Mouse (Mus musculus) olfactory bulb, adult 2 months (tissue): ENCODE data around the gene Fbxo11. TPM values are rescaled to one million over a fixed set of nuclear protein-coding genes. Genes with fewer than 3 reads are reported as not detected.

Experiments
- H3K27ac ChIP-seq: fragments of 200-500 bp; 2 replicates; pipeline ENCODE4 v1.5.1; 2012; ENCODE audit warnings: low read depth, low read length; ENCODE audit not compliant: insufficient read depth
- H3K4me1 ChIP-seq: fragments of 200-500 bp; 2 replicates; pipeline ENCODE4 v1.6.1; 2012; ENCODE audit warnings: low read length; ENCODE audit not compliant: control insufficient read depth, insufficient read depth
- H3K4me3 ChIP-seq: fragments of 200-500 bp; 2 replicates; pipeline ENCODE4 v1.5.1; 2012; ENCODE audit warnings: mild to moderate bottlenecking, low read depth, low read length, moderate library complexity; ENCODE audit not compliant: insufficient read depth
- CTCF ChIP-seq: fragments of 200-500 bp; IDR thresholded peaks from 2 replicates; pipeline ENCODE4 v1.5.1; 2012; ENCODE audit warnings: low read depth, mild to moderate bottlenecking, low read length, moderate library complexity; ENCODE audit not compliant: insufficient read depth
- POLR2A ChIP-seq: fragments of 200-500 bp; IDR thresholded peaks from 2 replicates; pipeline ENCODE4 v1.6.1; 2012; ENCODE audit warnings: mild to moderate bottlenecking, low read depth, low read length, moderate library complexity; ENCODE audit not compliant: insufficient read depth
- WGBS: fragments of 180-500 bp; shearing (Covaris S2); methylation state at CpG from one replicate; pipeline ENCODE4 v1.1.7; 2018; 5-methylcytosine and 5-hydroxymethylcytosine counted together
- polyA plus RNA-seq: library from polyadenylated mRNA; stranded (reverse); fragments of >200 nt; gene quantifications from 2 replicates; pipeline ENCODE4 v1.2.4, GENCODE M21; 2012; ENCODE audit warnings: low replicate concordance; ENCODE audit not compliant: missing spikeins, insufficient read depth, insufficient read length

Gene Fbxo11
- polyA plus RNA-seq, 1 experiment: 140 TPM

DNA sequence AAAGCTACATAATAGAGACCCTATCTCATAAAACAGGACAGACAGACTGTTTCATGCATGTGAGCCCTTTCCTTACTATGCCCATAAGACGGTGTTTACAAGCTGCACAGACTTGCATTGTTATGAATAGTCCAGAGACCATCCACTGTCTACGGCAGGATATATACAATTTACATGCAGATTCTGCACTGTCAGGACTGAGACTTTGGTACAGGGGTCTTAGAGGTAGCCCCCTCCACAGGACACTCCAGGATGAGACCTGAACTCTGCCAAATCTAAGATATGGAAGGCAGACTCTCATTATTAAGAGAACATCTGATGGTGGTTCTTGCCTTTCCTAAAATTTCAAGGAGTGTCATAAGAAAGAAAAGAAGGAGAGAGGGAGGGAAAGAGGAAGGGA, 6.8 kb downstream of the Fbxo11 start:
- Histone ChIP-seq H3K27ac (no peak overlapping the region), H3K4me1 (no peaks in the 10 kb centered on the region), H3K4me3 (no peak overlapping the region)
- TF ChIP-seq POLR2A (no peak), CTCF (no peak)
- WGBS: 44% methylated on average over 2 of the region's 2 CpGs

GRCm38 (mm10) chr17:88057846-88058245, 7.2 kb downstream of the Fbxo11 start:
- H3K4me1 ChIP-seq: no peaks in the 10 kb centered on the region; the same call in 1 of the 2 replicates
- WGBS: 59% methylated on average over 1 of the region's 1 CpGs
- H3K27ac ChIP-seq: no peak overlapping the region
- no peak for TF ChIP-seq CTCF
- TF ChIP-seq POLR2A: no peak
- H3K4me3 ChIP-seq: no peak overlapping the region

GRCm38 (mm10) chr17:88051679-88052078, 13.4 kb downstream of the Fbxo11 start:
- H3K4me3 ChIP-seq: no peak overlapping the region
- 96% methylated on average over 4 of the region's 4 CpGs for WGBS

GRCm38 (mm10) chr17:88050892-88051291, 14.2 kb downstream of the Fbxo11 start:
- no peak overlapping the region for H3K27ac ChIP-seq
- H3K4me1 ChIP-seq: peaks cover 4% of the 10 kb centered on the region; the same call in 1 of the 2 replicates
- no peak overlapping the region for H3K4me3 ChIP-seq
- 79% methylated on average over 1 of the region's 1 CpGs for WGBS
- TF ChIP-seq POLR2A (no peak), CTCF (no peak)

More at GRCm38 (mm10) chr17:88051679-88052078, 13.4 kb downstream of the Fbxo11 start:
- H3K4me1 ChIP-seq: peaks cover 4% of the 10 kb centered on the region; the same call in 1 of the 2 replicates
- H3K27ac ChIP-seq: no peak overlapping the region
- no peak for TF ChIP-seq POLR2A
- TF ChIP-seq CTCF: no peak

GRCm38 (mm10) chr17:88050318-88050717, 14.8 kb downstream of the Fbxo11 start:
- 91% methylated on average over 2 of the region's 2 CpGs for WGBS
- peaks cover 4% of the 10 kb centered on the region; the same call in 1 of the 2 replicates for H3K4me1 ChIP-seq
- TF ChIP-seq POLR2A (no peak), CTCF (no peak)
- H3K27ac ChIP-seq: no peak overlapping the region
- no peak overlapping the region for H3K4me3 ChIP-seq

DNA sequence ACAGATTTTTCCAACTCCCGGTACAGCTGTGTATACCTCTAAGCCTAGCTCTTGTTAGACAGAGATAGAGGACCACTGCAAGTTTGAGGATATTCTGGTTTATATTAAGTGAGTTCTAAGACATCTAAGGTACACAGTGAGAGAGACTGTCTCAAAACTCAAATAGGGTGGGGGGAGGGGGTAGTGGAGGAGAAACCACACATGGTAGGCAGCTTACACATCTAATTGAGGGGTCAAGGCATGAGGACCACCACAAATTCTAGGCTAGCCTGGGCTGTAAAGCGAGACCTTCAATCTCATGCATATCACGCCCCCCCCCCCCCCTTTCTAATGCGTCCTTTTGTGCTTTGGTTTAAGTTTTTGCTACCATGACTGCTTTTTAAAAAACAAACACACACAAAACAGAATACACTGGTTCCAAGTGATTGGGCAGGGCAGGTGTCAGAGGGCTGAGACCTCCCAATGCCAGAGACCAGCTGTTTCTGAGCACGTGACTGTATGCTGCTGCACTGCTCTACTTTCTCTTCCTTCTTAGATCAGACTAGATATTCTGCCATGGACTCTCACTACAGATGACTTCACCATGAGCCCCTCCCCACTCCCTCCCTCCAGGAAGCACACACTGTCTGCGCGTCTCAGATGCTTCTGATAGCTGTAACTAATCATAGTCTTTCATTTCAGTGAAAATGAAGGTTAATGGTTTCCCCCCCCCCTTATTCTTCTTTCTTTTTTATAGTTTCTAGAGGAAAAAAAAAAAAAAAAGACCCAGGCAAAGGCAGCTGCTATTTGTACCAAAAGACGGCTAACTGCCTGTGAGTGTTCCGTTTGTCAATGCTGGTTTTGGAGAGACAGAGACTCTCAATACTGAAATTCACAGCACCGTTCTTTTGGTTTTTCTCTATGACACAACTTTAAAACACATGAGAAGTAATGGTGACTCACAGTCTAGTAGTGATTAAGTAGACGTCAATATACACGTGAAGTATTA, 22.7 kb downstream of the Fbxo11 start:
- Histone ChIP-seq H3K27ac (no peak overlapping the region), H3K4me3 (no peak overlapping the region), H3K4me1 (peaks cover 10% of the 10 kb centered on the region)
- TF ChIP-seq CTCF: no peak
- WGBS: 29% methylated on average over 12 of the region's 12 CpGs

- Histone ChIP-seq H3K4me3 (no peak overlapping the region), H3K4me1 (peaks cover 10% of the 10 kb centered on the region), H3K27ac (no peak overlapping the region)
- TF ChIP-seq POLR2A: no peak
- no peak for TF ChIP-seq CTCF
- 90% methylated on average over 5 of the region's 5 CpGs for WGBS
These were observed 24.3 kb downstream of the Fbxo11 start for GRCm38 (mm10) chr17:88040810-88041209.

- 62% methylated on average over 4 of the region's 4 CpGs for WGBS
- Histone ChIP-seq H3K27ac (no peak overlapping the region), H3K4me1 (peaks cover 9% of the 10 kb centered on the region), H3K4me3 (no peak overlapping the region)
- no peak for TF ChIP-seq POLR2A
- no peak for TF ChIP-seq CTCF
These were observed 30.7 kb downstream of the Fbxo11 start for GRCm38 (mm10) chr17:88034418-88034817.

GRCm38 (mm10) chr17:88031755-88032154, 33.3 kb downstream of the Fbxo11 start:
- WGBS: 68% methylated on average over 5 of the region's 5 CpGs
- H3K27ac ChIP-seq: no peak overlapping the region
- TF ChIP-seq CTCF (no peak), POLR2A (no peak)
- H3K4me1 ChIP-seq: peaks cover 9% of the 10 kb centered on the region
- H3K4me3 ChIP-seq: no peak overlapping the region
